Mouse (Mus musculus) CH12.LX (cell line): ENCODE measurements around the gene Fam71f1. TPM values are rescaled to one million over a fixed set of nuclear protein-coding genes. Genes with fewer than 3 reads are reported as not detected.

Experiments used
- DNase-seq: peaks from one replicate; pipeline ENCODE4 v3.0.0-alpha.2; 2013; ENCODE audit errors: extremely low read depth
- H3K27ac ChIP-seq: 2 replicates; pipeline ENCODE4 v1.5.1; 2012; ENCODE audit warnings: low read depth, mild to moderate bottlenecking, control low read depth, moderate library complexity; ENCODE audit not compliant: insufficient read depth
- H3K27me3 ChIP-seq: replicated peaks from 2 replicates; pipeline ENCODE3; 2012; ENCODE audit warnings: inconsistent platforms
- H3K36me3 ChIP-seq, 2 experiments: replicated peaks in 1 of 2; 2 replicates each; pipeline versions ENCODE3 to v1.6.1; 2012; ENCODE audit warnings: inconsistent platforms in 1 of 2, low read length in 1 of 2, mild to moderate bottlenecking in 1 of 2, mixed read lengths in 1 of 2, moderate library complexity in 1 of 2; ENCODE audit not compliant: control insufficient read depth in 1 of 2, insufficient read depth in 1 of 2
- H3K4me1 ChIP-seq, 2 experiments: 2 replicates each; pipeline ENCODE4 v1.6.1; 2012; ENCODE audit warnings: inconsistent platforms in 1 of 2, moderate library complexity in 1 of 2; ENCODE audit not compliant: insufficient read depth in 2 of 2, control insufficient read depth in 1 of 2
- H3K4me2 ChIP-seq: 2 replicates; pipeline ENCODE4 v1.6.1; 2012; ENCODE audit warnings: low read depth, mild to moderate bottlenecking, control low read depth; ENCODE audit not compliant: poor library complexity, insufficient read depth, severe bottlenecking
- H3K4me3 ChIP-seq, 3 experiments: fragments of 150-350 bp in 1 of 3; sonication (generic) in 1 of 3; replicated peaks in 1 of 3; 2 replicates each; pipeline versions ENCODE3 to v1.5.1; 2011 to 2012; ENCODE audit warnings: low read depth in 2 of 3, low read length in 2 of 3, mild to moderate bottlenecking in 2 of 3, moderate library complexity in 2 of 3, control low read depth in 1 of 3, improper control_type of control experiment in 1 of 3, inconsistent platforms in 1 of 3, mixed read lengths in 1 of 3; ENCODE audit not compliant: poor library complexity in 1 of 3
- H3K79me2 ChIP-seq: replicated peaks from 2 replicates; pipeline ENCODE4 v1.6.1; 2012; ENCODE audit warnings: mild to moderate bottlenecking, moderate library complexity; ENCODE audit not compliant: control insufficient read depth, poor library complexity, insufficient read depth, severe bottlenecking; ENCODE audit errors: extremely low read depth
- H3K9ac ChIP-seq: 2 replicates; pipeline ENCODE4 v1.6.1; 2012; ENCODE audit warnings: low read depth, mild to moderate bottlenecking, control low read depth, moderate library complexity; ENCODE audit not compliant: insufficient read depth
- H3K9me3 ChIP-seq: replicated peaks from 2 replicates; pipeline ENCODE3; 2012; ENCODE audit warnings: low read length, inconsistent platforms, mixed read lengths
- IRF4 ChIP-seq: IDR thresholded peaks from 2 replicates; pipeline ENCODE4 v1.6.1; 2014; ENCODE audit warnings: low read depth, mild to moderate bottlenecking, inconsistent platforms, low read length, improper control_type of control experiment
- KAT2A ChIP-seq: IDR thresholded peaks from 2 replicates; pipeline ENCODE4 v1.6.1; 2012; ENCODE audit warnings: low read length, improper control_type of control experiment, inconsistent platforms; ENCODE audit not compliant: insufficient replicate concordance
- MAFK ChIP-seq: IDR thresholded peaks from 2 replicates; pipeline ENCODE4 v1.6.1; 2011; ENCODE audit warnings: low read length, improper control_type of control experiment; ENCODE audit not compliant: insufficient replicate concordance
- MAX ChIP-seq: IDR thresholded peaks from 2 replicates; pipeline ENCODE4 v1.6.1; 2011; ENCODE audit warnings: low read length, improper control_type of control experiment
- MXI1 ChIP-seq: IDR thresholded peaks from 2 replicates; pipeline ENCODE4 v1.6.1; 2011; ENCODE audit warnings: mild to moderate bottlenecking, low read depth, low read length, improper control_type of control experiment
- NELFE ChIP-seq: IDR thresholded peaks from 2 replicates; pipeline ENCODE4 v1.6.1; 2011; ENCODE audit warnings: low read depth, low read length, improper control_type of control experiment
- POLR2A ChIP-seq: IDR thresholded peaks from 2 replicates; pipeline ENCODE4 v1.6.1; 2011; ENCODE audit warnings: low read depth, mild to moderate bottlenecking, improper control_type of control experiment, low read length
- RCOR1 ChIP-seq: conservative IDR thresholded peaks from 2 replicates; pipeline ENCODE4 v1.6.1; 2012; ENCODE audit warnings: low read depth, mild to moderate bottlenecking, inconsistent platforms, low read length, improper control_type of control experiment
- SIN3A ChIP-seq: IDR thresholded peaks from 2 replicates; pipeline ENCODE4 v1.6.1; 2012; ENCODE audit warnings: low read length, improper control_type of control experiment, inconsistent platforms
- SMC3 ChIP-seq: IDR thresholded peaks from 2 replicates; pipeline ENCODE4 v1.6.1; 2011; ENCODE audit warnings: low read depth, low read length, improper control_type of control experiment
- TBP ChIP-seq: conservative IDR thresholded peaks from 2 replicates; pipeline ENCODE4 v1.6.1; 2011; ENCODE audit warnings: low read depth, low read length, improper control_type of control experiment
- ZKSCAN1 ChIP-seq: IDR thresholded peaks from 2 replicates; pipeline ENCODE4 v1.6.1; 2012; ENCODE audit warnings: low read depth, inconsistent platforms, low read length, improper control_type of control experiment, borderline replicate concordance
- ZMIZ1 ChIP-seq: IDR thresholded peaks from 2 replicates; pipeline ENCODE4 v1.6.1; 2012; ENCODE audit warnings: low read depth, mild to moderate bottlenecking, inconsistent platforms, low read length, improper control_type of control experiment
- dilution Hi-C: fragments of 300-500 bp; cut with MboI; formaldehyde crosslinking; loops from 2 replicates; pipeline ENCODE4 v1.14.3; 2020; ENCODE audit warnings: low sequenced_read_pairs; ENCODE audit not compliant: extremely low pct_unique_long_range_greater_than_20kb, extremely low pct_ligation_motif_present
- in situ Hi-C: fragments of 300-500 bp; cut with MboI; formaldehyde crosslinking; loops from 3 replicates; pipeline ENCODE4 v1.14.3; 2019; ENCODE audit warnings: low sequenced_read_pairs, low pct_ligation_motif_present, low pct_unique_long_range_greater_than_20kb, mixed read lengths
- polyA plus RNA-seq: library from polyadenylated mRNA; unstranded; fragments of >175 nt; gene quantifications from 2 replicates; pipeline ENCODE4 v1.2.1, GENCODE M21; 2012; ENCODE audit warnings: low read depth; ENCODE audit not compliant: insufficient read length
- total RNA-seq, 2 experiments: library from RNA; depleted of rRNA; stranded (reverse); fragments of 300-350 nt in 1 of 2; fragments of >200 nt in 1 of 2; gene quantifications; 2 replicates each; pipeline ENCODE4 v1.2.3; 2012 to 2014

Gene Fam71f1
- total and polyA plus RNA-seq, 3 experiments, result not detected

GRCm38 (mm10) chr6:29317286-29317685 lies 1.7 kb upstream of the Fam71f1 start:
- Histone ChIP-seq H3K27me3 (peaks cover 36% of the 10 kb centered on the region), H3K27ac (no peak overlapping the region), H3K9me3 (no peaks in the 10 kb centered on the region), H3K4me1 (peaks cover 10 to 23% of the 10 kb centered on the region in 2 experiments), H3K4me2 (no peak overlapping the region), H3K36me3 (no peaks in the 10 kb centered on the region), H3K4me3 (no peak overlapping the region), H3K79me2 (no peaks in the 10 kb centered on the region), H3K9ac (no peak overlapping the region)
- in situ Hi-C loops, result no loop called here
- no peak for DNase-seq
- dilution Hi-C loops, result no loop called here
- no peak for TF ChIP-seq SIN3A
- TF ChIP-seq ZKSCAN1, result no peak
- TF ChIP-seq TBP, result no peak
- TF ChIP-seq MXI1, result no peak
- no peak for TF ChIP-seq MAFK

DNA sequence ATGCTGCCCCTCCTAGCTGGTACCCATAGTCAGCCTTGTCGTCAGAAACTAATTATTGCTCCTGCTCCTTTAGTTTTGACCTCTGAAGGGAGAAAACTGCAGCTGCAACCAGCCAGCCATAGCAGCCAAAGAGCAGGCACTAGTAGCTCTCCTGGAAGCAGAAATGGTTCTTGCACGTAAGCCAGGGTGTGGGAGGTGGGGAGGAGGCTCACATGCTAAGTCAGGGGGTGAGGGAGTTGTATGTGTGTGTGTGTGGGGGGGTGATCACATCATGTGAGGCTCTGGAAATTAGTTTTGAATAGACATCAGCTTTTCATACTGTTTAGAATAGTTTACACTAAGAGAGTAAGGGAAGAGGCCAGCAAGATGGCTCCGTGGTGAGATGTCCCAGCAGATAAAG lies 999 bp upstream of the Fam71f1 start:
- H3K27ac ChIP-seq, result no peak overlapping the region
- H3K9me3 ChIP-seq, result no peaks in the 10 kb centered on the region
- H3K4me1 ChIP-seq, result peaks cover 14 to 30% of the 10 kb centered on the region in 2 experiments
- H3K4me3 ChIP-seq, result no peak overlapping the region
- H3K4me2 ChIP-seq, result no peak overlapping the region
- no peaks in the 10 kb centered on the region for H3K79me2 ChIP-seq
- H3K9ac ChIP-seq, result no peak overlapping the region
- H3K27me3 ChIP-seq, result peaks cover 36% of the 10 kb centered on the region
- no peaks in the 10 kb centered on the region for H3K36me3 ChIP-seq
- dilution Hi-C loops (no loop called here), in situ Hi-C loops (no loop called here)
- no peak for TF ChIP-seq POLR2A
- no peak for TF ChIP-seq IRF4
- no peak for DNase-seq

DNA sequence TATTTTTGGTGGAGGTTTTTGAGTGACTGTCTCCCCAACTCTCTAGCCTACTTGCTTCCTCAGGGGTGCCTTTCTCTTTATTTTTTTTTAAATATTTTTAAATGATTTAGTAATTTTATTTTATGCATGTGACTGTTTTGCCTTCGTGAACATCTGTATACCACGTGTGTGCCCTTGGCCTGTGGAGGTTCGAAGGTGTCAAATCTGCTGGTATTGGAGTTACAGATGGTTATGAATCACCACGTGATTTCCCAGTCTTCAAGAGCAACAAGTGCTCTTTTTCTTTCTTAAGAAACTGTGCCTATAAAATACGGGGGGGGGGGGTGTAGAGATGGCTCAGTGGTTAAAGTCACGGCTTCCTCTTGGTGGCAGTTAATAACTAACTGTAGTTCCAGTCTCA lies 2.6 kb downstream of the Fam71f1 start:
- Histone ChIP-seq H3K79me2 (no peaks in the 10 kb centered on the region), H3K36me3 (no peaks in the 10 kb centered on the region), H3K4me3 (no peak overlapping the region), H3K27me3 (peaks cover 63% of the 10 kb centered on the region), H3K9me3 (no peaks in the 10 kb centered on the region), H3K9ac (no peak overlapping the region), H3K4me2 (no peak overlapping the region), H3K27ac (no peak overlapping the region), H3K4me1 (peaks cover 6 to 11% of the 10 kb centered on the region in 2 experiments)
- no peak for DNase-seq
- in situ Hi-C loops (no loop called here), dilution Hi-C loops (no loop called here)
- no peak for TF ChIP-seq ZMIZ1
- TF ChIP-seq POLR2A, result no peak
- TF ChIP-seq KAT2A, result no peak
- TF ChIP-seq MAFK, result no peak
- TF ChIP-seq SMC3, result no peak
- no peak for TF ChIP-seq SIN3A
- TF ChIP-seq MAX, result no peak
- no peak for TF ChIP-seq RCOR1
- TF ChIP-seq NELFE, result no peak
